Mouse (Mus musculus) adrenal gland (tissue): ENCODE data around the gene Lemd2.
"Not testable (repeated sequence)": the region's sequence is repeated elsewhere in the genome, so short reads cannot be mapped to it uniquely, and the experiment has no call there.

Source experiments
- intact Hi-C: fragments of 180-260 bp; cut with DNase I; formaldehyde crosslinking; loops from one replicate; pipeline ENCODE4 v1.15.1; 2025
- long read RNA-seq, 2 experiments: library from polyadenylated mRNA; unstranded; transcript quantifications; one replicate each; pipeline ENCODE4 v2.0.0; 2020; ENCODE audit warnings: borderline replicate concordance in 1 of 2; ENCODE audit not compliant: insufficient replicate concordance in 1 of 2

The Lemd2 gene
- long read RNA-seq, experiment 1, partial matches to known transcripts = 0 of 6 reads
- long read RNA-seq, experiment 1, other reads (novel, unspliced or antisense) = 4 of 6 reads
- long read RNA-seq, experiment 2, partial matches to known transcripts = 4 of 6 reads
- long read RNA-seq, experiment 2, other reads (novel, unspliced or antisense) = 2 of 6 reads

DNA sequence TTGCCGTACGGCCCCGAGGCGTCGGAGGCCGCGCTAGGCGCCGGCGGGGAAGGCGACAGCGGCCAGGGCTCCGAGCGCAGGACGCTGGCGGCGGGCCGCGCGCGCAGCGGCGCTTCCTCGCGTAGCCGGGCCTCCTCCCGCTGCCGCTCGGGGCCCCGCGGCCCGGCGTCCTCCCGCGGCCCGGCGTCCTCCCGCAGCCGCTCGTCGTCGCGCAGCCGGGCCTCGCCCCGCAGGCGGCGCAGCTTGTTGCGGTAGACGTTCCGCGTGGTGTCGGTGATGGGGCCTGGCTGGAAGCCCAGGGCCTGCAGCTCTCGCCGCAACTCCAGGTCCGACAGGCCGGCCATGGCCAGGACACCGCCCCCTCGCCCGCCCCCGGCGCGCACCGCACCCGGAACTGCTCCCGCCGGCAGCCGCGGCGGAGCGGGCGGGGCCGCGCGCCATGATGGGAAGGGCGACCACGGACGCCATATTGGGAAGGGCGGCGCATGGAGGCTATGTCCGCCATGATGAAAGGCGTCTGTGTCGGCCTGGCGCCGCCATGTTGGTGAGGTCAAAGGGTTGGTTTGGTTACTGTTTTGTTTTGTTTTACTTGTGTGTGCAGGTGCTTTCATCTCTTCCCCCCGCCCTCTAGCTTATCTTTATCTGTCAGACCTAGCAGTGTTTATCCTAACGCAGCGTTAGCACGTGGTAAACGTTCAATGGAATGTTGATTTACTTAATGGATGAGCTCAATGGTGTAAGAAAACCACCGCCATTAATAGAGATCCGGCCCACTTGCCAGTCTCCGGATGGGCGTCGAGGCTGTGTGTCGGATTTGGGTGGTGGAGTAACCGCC is at the start of gene Lemd2:
TSS of gene Lemd2 (minus strand) at position 395 of the 835 bp plus-strand sequence.
- intact Hi-C loops = no loop called here

DNA sequence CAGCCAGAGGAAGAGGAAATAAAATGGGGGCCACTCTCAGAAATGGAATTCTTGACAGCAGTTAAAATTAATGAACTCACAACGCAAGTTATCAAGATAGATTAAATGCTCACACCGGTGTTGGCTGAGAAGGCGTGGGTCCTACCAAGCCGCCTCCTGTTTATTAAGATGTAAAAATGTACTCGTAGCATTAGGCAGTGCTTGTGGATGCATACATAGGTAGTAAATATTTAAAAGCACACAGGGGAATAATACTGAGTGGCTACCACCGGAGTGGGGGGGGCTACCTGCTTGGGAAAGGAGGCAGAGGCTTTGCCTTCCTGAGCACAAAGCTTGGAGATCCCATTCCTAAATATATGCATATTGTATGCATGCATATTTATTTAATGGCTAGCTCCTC is 46.9 kb upstream of the Lemd2 start:
- intact Hi-C loops = loop anchor here (2.0 kb wide), 1 partner anchor 38 kb away; no protein-coding TSS in a partner anchor

DNA sequence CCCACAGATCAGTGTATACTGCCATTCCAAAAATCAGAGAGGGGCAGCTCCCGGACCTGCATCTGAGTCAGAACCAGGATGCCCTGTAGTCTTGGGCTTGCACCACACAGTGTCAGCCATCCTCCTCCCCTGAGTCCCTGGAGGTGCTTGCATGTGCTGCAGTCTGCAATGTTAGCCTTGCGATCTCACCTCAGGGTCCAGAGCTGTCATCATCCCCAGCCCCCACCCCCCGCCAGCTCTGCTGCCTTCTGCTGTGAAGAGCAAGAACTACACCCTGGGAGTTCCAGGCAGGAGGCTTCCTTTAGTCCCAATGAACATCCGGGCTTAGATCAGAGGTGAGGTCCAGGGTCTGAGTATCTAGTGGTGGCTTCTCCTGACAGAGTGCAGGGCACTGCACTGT is 46.2 kb upstream of the Lemd2 start:
- intact Hi-C loops = loop anchor here (2.0 kb wide), 1 partner anchor 38 kb away; no protein-coding TSS in a partner anchor

DNA sequence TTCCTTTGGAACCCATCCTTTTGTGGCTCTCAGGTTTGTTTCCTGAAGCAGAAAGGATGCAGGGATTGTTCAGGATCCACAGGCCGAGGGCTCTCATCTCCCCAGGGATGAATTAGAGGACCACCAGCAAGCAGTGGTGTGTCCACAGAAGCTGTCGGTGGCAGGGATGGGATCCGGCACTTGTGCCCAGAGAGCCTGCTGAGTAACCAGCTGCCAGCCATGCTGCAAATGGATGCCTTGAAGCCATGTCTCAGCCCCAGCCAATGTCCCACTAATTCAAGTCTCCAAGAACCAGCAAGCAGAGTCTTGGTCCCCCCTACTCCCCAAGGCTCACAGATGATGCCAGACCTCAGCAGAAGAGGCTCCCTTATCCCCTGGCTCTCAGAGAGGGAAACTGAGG is 44.8 kb upstream of the Lemd2 start:
- intact Hi-C loops = no loop called here

DNA sequence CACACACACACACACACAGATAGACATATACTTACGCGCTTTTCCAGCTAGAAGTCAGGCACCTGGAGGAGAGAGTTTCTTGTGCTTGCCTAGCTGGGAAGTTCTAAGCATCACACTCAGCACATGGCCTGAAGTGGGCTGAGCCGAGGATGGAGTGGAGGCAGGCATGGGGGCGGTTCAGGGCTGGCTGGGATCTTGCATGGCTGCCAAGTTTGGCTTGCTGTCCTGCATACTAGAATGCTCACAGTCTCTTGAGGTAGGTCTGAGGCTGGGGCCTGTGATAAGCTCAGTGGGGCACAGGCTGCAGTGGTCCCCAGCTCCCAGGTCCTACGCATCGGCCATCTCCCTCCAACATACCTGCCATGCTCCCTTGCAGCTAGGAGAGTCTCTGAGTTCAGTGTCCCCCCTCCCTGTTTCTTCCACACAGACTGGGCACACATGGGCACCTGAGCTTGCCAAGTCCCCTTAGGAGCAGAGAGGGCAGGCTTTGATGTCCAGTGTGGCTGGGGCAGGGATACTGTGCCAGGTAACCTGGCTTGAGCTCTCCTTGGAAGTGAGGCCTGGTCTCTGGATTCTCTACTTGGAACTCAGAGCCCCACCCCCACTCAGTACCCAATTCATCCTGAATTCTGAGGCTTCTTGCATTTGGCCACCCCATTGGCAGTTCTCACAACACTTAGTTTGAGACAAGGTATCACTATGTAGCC is 43.6 kb upstream of the Lemd2 start:
- intact Hi-C loops = no loop called here

DNA sequence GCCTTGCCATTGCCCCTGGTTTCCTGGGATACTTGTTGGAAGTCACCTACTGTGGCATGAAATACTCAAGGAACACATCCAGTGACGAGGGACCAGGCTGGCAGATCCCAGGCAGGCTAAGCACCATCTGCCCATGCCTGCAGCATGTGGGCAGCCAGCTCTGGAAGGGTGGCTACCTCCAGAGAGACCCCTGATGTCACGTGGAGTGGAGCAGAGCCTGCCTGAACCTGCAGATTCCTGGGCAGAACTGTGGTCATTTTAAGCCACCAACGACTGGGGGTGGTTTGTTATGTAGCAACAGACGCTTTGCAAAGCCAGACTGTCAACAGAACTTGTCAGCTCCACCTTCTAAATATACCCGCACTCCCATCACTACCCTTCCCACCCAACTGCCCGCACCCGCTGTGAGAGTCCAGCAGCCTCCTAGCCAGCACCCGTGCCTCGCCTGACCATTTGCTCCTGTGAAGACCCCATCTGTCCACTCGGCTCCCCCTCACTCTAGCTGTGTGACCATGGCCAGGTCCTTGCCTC is 41.6 kb upstream of the Lemd2 start:
- intact Hi-C loops = no loop called here

DNA sequence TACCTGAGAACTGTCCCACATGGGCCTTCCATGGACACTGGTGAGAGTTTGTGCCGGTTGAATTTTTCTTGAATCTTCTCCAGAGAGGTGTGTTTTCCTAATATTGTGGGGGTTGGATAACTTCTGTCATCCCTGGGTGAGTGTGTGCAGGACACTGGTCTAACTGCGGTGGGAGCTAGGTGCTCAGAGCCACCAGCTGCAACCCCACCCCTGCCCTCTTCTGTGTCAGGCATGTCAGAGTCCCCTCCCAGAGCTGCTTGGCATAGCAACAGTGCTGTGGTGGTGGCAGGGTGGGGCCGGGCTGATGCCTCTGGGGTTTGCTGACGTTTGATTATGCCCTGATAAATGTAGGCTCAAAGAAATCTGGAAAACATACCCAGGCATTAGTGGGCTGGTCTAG is 40.6 kb upstream of the Lemd2 start:
- intact Hi-C loops = no loop called here

DNA sequence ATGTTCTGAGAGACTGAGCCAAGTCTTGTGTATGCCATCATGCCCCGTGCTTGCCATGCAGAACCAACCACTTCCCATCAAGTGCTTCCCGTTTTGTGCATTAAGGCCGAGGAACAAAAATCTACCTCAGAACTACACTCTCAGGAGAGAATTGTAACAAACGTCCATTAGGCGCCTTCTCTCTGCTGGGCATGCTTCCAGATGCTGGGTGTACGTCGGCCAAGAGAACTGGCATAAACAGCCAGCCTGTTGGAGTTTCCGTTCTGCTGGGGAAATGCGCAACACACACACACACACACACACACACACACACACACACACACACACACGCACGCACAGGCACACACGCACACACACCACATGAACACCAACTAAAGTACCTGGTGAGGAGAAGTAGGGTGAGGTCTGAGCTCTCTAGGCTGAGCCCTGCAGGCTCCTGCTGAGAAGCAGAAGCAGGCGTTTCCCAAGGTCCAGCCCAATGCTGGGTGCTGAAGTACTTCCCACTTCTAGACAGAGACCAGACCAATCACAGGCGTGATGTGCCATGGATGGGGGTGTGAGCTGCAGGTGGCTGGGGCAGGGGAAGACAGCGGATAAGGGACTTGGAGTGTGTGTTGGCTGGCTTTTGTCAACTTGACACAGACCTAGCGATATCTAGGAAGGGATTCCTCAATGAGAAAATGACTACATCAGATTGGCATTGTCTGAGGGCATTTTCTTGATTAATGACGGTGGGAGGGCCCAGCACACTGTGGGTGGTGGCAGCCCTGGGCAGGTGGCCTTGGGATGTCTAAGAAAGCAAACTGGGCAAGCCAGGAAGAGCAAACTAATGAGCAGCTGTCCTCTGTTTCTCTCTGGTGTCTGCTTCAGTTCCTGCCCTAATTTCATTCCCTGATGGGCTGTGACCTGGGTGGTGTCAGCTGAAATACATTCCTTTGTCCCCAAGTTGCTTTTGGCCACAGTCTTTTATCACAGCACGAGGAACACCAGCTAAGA is 38.2 kb upstream of the Lemd2 start:
- intact Hi-C loops = no loop called here

DNA sequence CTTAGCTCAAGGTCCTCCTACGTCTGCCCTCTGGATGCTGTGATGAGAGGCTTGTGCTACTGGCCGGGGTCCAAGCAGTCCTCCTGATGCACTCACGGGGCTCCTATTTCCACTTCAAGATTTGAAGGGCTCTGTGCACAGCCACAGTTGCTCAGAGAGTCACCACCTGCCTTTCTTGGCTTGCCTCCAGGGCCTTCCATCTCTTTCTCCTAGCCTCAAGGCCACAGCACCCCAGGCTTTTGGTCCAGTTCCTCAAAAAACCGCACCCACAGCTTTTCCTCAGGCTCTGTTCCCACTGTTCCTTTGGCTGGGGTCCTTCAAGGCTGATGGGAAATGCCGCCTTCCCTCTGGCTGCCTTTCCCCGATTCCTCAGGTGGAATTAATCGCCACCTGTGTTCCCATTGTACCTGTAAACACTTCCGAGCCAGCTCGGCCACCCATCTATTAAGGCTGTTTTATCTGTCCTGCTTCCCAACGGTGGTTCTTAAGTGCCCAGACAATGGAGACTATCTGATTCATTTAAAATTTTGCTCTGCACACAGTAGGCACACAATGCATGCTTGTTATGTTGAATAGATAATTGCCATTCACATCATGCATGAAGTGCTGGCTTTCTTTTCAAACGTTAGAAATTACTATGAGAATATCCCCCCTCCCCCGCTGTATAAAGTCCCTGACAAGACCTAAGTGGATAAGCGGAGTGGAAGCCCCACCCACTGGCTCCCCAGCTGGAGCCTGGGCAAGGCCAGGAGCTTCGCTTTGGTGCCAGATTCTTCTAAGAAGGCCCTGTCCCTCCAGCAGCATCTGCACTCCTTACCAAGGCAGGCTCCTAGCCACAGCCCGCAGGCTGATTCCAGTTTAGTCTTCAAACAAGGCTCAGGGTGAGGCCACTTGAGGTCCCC is 36.5 kb upstream of the Lemd2 start:
- intact Hi-C loops = no loop called here

DNA sequence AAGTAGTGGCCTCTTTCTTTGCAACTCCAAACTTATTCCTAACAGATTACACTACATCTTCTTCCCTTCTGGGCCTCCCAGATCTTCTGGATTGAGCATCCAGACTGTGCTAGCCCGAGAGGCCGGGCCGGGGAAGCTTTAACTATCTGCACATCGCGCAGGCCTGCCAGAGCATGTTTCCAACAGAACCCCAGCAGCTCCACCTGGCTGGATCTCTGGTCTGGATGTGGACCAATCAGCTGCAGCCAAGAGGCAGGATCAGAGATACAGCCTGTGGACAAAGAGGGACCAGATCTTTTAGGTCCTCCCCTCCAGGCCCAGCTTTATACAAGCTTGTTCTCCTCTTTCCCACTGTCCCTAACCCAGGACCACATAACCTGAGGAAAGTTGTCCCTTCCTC is 35.7 kb upstream of the Lemd2 start:
- intact Hi-C loops = no loop called here

DNA sequence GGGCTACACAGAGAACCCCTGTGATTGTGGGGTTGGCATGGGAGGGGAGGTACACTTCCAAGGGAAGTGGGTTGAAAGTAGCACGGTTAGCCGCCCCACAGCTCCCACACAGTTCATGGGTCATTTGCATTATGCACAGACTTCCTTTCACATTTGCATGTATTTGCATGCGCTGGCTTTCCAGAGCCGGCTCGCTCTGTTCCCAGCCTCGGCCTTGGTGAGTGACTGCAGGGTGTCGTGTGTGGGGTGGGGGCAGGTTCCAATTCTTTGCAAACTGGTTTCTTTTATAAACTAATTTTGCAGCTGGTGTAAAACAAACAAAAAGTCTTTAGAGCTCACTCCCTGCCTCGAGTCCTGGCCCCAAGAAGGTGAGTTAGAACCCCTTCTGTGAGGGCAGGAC is 34.4 kb upstream of the Lemd2 start:
- intact Hi-C loops = no loop called here

DNA sequence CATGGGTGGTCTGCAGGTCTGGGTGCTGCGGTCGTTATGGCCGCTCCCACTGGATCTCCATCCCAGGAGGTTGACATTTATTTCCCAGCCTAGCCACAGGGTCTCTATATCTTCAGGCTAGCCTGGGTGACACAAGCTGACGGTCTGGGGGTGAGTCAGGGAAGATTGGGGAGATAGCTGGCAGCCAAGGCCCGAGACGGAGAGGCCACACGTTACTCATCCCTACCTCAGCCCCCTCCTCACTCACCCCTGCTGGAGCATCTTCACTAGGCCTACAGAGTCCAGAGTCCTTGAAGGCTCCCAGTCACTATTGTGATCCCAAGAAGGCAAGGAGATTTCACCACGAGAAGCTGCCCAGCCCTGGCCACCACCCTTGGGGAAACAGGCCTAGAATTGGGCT is 33.5 kb upstream of the Lemd2 start:
- intact Hi-C loops = no loop called here

DNA sequence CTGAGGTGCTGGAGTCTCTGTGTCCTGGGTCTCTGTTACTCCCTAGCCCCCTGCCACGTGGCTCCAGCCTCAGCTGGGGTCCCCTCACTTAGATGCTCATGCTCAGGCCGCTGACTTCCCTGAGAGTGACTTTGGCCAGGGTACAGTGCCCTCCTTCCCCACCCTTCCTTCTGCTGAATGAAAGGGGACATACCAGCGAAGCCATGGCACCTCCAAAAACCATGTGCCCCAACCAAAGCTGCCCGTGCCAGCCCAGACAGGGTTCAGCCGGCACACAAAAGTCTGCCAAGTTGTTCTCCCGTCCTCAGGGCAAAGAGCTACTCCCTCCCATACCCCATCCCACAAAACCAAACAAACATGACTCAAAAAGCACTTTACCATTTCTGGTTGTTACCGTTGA is 29.0 kb upstream of the Lemd2 start:
- intact Hi-C loops = no loop called here

DNA sequence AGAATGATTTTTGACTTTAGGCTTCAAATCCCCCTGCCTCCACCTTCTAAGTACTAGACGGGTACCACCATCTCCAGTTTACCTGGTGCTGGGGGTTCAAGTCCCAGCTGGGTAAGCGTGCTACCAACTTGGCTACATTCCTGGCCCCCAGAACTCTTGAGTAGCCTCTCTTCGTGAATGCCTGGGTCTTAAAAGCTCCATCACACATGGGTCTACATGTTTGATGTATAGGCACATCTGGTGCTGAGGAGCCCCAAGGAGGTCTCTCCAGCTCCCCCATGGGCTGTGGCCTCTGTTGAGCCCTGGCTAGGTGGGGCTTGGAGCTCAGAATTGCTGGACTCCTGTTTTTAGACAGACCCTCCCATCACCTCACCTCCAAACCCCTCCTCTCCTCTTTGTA is 27.9 kb upstream of the Lemd2 start:
- intact Hi-C loops = no loop called here

DNA sequence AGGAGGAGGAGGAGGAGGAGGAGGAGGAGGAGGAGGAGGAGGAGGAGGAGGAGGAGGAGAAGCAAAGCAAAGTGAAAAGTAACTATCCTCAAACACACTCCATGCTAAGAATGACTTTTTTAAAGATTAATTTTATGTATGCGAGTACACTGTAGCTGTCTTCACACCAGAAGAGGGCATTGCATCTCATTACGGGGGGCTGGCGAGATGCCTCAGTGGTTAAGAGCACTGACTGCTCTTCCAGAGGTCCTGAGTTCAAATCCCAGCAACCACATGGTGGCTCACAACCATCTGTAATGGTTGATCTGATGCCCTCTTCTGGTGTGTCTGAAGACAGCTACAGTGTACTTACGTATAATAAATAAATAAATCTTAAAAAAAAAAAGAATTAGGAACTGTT is 27.3 kb upstream of the Lemd2 start:
- intact Hi-C loops = not testable (repeated sequence)

DNA sequence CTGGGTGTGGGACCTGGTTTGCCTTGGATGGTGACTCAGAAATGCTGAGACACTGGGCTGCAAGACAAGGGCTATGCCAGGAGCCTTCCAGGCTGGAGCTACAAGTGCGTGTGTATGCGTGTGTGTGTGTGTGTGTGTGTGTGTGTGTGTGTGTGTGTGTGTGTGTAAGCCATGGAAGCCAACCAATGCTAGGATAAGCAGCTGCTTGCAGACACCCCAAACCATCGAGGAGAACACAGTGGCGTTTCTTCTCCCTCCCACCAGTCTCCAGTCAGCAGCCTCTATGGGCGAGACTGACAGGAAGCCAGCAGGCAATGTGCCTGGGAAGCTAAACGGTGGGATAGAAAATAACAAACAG is 26.9 kb upstream of the Lemd2 start:
- intact Hi-C loops = no loop called here

DNA sequence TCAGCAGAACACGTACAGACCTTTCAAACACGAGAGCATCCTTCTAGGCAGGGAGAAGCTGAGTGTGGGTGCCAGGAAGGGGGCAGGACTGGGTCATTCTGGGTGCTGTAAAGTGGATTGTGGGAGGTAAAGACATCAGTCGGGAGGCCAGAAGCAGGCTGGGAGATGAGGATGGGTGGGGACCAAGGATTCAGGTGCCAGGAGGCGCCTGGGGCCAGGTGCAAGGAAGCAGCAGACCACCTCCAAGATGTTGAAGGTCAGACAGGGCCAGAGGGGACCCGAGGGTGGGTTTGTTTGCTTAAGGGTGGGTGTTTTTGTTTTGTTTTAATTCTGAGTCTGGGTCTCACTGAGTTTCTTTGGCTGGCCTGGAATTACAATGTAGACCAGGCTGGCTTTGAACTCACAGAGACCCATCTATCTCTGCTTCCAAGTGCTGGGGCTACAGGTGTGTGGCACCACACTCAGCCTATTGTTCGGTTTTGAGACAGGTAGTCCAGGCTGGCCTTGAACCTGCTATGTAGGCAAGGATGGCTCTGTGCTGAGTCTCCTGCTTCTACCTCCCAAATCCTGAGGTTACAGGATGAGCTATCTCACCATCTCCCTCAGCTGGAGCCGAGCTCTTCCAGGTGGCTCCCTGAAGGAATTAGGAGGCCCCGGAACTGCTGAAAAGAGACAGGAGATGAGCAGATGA is 26.3 kb upstream of the Lemd2 start:
- intact Hi-C loops = no loop called here

DNA sequence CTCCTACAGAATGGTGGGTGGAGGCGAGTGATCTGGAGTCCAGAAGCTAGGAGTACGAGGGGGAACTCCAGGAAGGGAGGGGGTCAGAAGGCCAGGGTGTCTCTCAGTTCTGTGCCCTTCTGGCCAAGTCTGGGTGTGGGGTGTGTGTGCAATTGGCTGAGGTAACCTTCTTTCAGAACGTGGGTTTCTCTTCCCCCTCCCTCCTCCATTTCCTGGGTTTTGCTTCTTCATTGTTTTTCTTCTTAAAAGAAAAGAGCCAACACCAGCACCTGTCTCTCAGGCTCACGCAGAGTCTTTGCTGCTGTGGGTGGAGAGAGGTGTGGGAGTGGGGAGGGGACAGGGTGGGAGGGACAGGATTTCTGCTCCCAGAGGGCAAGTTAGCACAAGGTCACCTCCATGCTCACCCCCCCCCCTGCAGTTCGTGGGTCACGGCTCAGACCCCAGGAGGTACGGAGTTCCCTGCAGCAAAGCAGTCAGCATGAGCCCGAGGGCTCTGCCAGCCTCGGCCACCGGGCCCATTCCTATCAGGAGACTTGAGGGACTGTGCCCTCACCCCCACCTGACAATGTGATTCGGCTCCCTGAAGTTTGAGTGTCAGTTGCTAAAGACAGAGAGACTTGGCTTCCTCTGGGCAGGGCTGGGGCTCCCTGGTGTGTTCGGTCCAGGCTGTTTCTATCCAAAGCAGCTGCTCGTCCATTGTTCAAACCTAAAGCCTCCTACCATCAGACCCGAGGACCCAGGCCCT is 25.6 kb upstream of the Lemd2 start:
- intact Hi-C loops = loop anchor here (5.0 kb wide), 1 partner anchor 102 kb away; no protein-coding TSS in a partner anchor
